Mouse (Mus musculus): Measurements from ENCODE around the gene Ppp5c. TPM values are rescaled to one million over a fixed set of nuclear protein-coding genes. Genes with fewer than 3 reads are reported as not detected.

Ppp5c gene
- polyA plus RNA-seq, 1 experiment from 2014 or later: 103 TPM

GRCm38 (mm10) chr7:16959539-16960187 is 68.1 kb downstream of the Ppp5c start, which contains the start of gene Pnmal1:
Pnmal1 (plus strand) TSS chr7:16959679.
- ATAC-seq (replicated peaks): peak; percentile 93
- Histone ChIP-seq H3K27me3 (no peaks in the 10 kb centered on the region), H3K4me1 (peaks cover 56% of the 10 kb centered on the region), H3K4me2 (replicated peaks) (peak within 1 kb of the TSS; percentile 80), H3K27ac (replicated peaks) (peak within 1 kb of the TSS; percentile 91), H3K9ac (replicated peaks) (peak within 1 kb of the TSS; percentile 51), H3K9me3 (no peaks in the 10 kb centered on the region), H3K4me3 (peak within 1 kb of the TSS; percentile 46), H3K36me3 (no peaks in the 10 kb centered on the region)
- 9% methylated on average over 17 of the region's 17 CpGs for WGBS

DNA sequence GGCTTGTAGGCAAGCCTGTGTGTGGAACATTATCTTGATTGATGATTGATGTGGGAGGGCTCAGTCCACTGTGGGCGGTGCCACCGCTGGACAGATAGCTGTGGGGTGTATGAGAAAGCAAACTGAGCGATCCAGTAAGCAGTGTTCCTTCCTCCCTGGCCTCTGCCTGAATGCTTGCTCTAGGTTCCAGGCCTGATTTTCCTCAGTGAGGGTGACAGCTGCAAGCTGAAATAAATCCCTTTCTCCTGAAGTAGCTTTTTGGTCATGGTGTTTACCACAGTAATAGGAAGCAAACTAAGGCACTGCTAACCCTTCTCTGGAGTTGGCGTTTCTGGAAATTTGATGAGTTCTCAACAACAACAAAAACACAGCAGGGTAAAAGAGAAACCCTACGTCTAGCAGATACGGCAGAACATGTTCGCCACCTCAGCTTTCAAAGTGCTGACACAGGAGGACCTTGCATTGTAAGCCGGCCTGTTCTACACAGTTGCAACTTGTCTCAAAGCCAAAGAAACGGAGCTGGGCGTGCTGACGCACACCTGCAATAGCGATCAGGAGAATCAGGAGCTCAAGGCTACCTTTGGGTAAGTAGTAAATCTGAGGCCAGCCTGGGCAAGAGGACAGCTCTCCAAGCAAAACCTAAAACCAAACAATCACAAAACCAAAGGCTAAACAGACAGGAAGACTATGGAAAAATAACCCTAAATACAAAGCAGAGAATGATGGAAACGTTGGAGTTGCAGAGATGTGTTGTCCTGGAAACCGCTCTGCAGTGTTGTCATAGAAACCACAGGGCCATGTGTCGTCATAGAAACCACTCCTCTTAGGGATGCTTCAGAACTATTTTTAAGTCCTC is 71.1 kb downstream of the Ppp5c start:
- no peaks in the 10 kb centered on the region for H3K36me3 ChIP-seq
- no peaks in the 10 kb centered on the region for H3K9me3 ChIP-seq
- H3K4me2 ChIP-seq (replicated peaks): peak overlapping the region; percentile 34
- H3K27ac ChIP-seq (replicated peaks): peak overlapping the region; percentile 93
- WGBS: 32% methylated on average over 15 of the region's 15 CpGs
- 0 out of 2 replicates have a peak overlapping the region, but pooled peaks have one; percentile 23 for H3K9ac ChIP-seq (replicated peaks)
- peak; percentile 76 for ATAC-seq (replicated peaks)
- peak overlapping the region; percentile 16; the same call in 1 of the 2 replicates for H3K4me3 ChIP-seq
- H3K27me3 ChIP-seq: no peaks in the 10 kb centered on the region
- peaks cover 52% of the 10 kb centered on the region for H3K4me1 ChIP-seq

- no peaks in the 10 kb centered on the region for H3K9me3 ChIP-seq
- peak overlapping the region; percentile 93 for H3K27ac ChIP-seq (replicated peaks)
- H3K4me2 ChIP-seq (replicated peaks): no peak overlapping the region
- no peak overlapping the region for H3K4me3 ChIP-seq
- no peaks in the 10 kb centered on the region for H3K27me3 ChIP-seq
- 82% methylated on average over 4 of the region's 4 CpGs for WGBS
- H3K4me1 ChIP-seq: peaks cover 45% of the 10 kb centered on the region
- ATAC-seq (replicated peaks): no peak
- no peak overlapping the region for H3K9ac ChIP-seq (replicated peaks)
- no peaks in the 10 kb centered on the region for H3K36me3 ChIP-seq
Observed at GRCm38 (mm10) chr7:16955712-16956111, 72.0 kb downstream of the Ppp5c start.

Other genes starting within 250 kb of the Ppp5c start
- gene Slc1a5, start 246.6 kb downstream of the Ppp5c start, polyA plus RNA-seq (2015; fragmentation: Nextera tagmentation; extraction: Ambion mirVana): 10.0 and 13.6 TPM in 2 replicates
- gene Strn4, start 212.0 kb downstream of the Ppp5c start, polyA plus RNA-seq (2015; fragmentation: Nextera tagmentation; extraction: Ambion mirVana): 185 and 193 TPM in 2 replicates
- gene Fkrp, start 211.2 kb downstream of the Ppp5c start, polyA plus RNA-seq (2015; fragmentation: Nextera tagmentation; extraction: Ambion mirVana): 28.2 and 29.0 TPM in 2 replicates
- 7.0 and 8.0 TPM in 2 replicates for gene Prkd2, start 185.0 kb downstream of the Ppp5c start, polyA plus RNA-seq (2015; fragmentation: Nextera tagmentation; extraction: Ambion mirVana)
- 3.3 and 3.4 TPM in 2 replicates for gene Dact3, start 152.6 kb downstream of the Ppp5c start, polyA plus RNA-seq (2015; fragmentation: Nextera tagmentation; extraction: Ambion mirVana)
- gene Gng8, start 136.1 kb downstream of the Ppp5c start, polyA plus RNA-seq (2015; fragmentation: Nextera tagmentation; extraction: Ambion mirVana): 4.4 TPM in 2 replicates
- 0.13 and 0.29 TPM in 2 replicates for gene Ptgir, start 121.4 kb downstream of the Ppp5c start, polyA plus RNA-seq (2015; fragmentation: Nextera tagmentation; extraction: Ambion mirVana)
- 291 and 305 TPM in 2 replicates for gene Calm3, start 103.8 kb downstream of the Ppp5c start, polyA plus RNA-seq (2015; fragmentation: Nextera tagmentation; extraction: Ambion mirVana)
- 87.4 and 102 TPM in 2 replicates for gene Pnmal2, start 83.2 kb downstream of the Ppp5c start, polyA plus RNA-seq (2015; fragmentation: Nextera tagmentation; extraction: Ambion mirVana)
- gene Pnmal1, start 68.2 kb downstream of the Ppp5c start, polyA plus RNA-seq (2015; fragmentation: Nextera tagmentation; extraction: Ambion mirVana): 47.9 and 53.1 TPM in 2 replicates
- gene Gm42372, start 44.8 kb downstream of the Ppp5c start, polyA plus RNA-seq (2015; fragmentation: Nextera tagmentation; extraction: Ambion mirVana): 3.7 and 4.3 TPM in 2 replicates
- 6.8 and 7.0 TPM in 2 replicates for gene Ccdc8, start 35.2 kb downstream of the Ppp5c start, polyA plus RNA-seq (2015; fragmentation: Nextera tagmentation; extraction: Ambion mirVana)
- 4.3 and 4.9 TPM in 2 replicates for gene Hif3a, start 34.5 kb upstream of the Ppp5c start, polyA plus RNA-seq (2015; fragmentation: Nextera tagmentation; extraction: Ambion mirVana)
- gene Psg16, start 46.1 kb upstream of the Ppp5c start, polyA plus RNA-seq (2015; fragmentation: Nextera tagmentation; extraction: Ambion mirVana): 1.7 and 2.7 TPM in 2 replicates
- 0.05 TPM in 1 of 2 replicates, not detected in the other for gene Ceacam3, start 122.4 kb upstream of the Ppp5c start, polyA plus RNA-seq (2015; fragmentation: Nextera tagmentation; extraction: Ambion mirVana)
- gene Psg29, start 175.6 kb upstream of the Ppp5c start, polyA plus RNA-seq (2015; fragmentation: Nextera tagmentation; extraction: Ambion mirVana): not detected in 2 replicates